Mouse (Mus musculus): ENCODE measurements at regions not wholly inside any gene's neighbourhood (a gene's known extent, or its start where the extent isn't known, plus 50 kb on each side); places are given as distances from the start of the nearest gene placed in this dataset.

DNA sequence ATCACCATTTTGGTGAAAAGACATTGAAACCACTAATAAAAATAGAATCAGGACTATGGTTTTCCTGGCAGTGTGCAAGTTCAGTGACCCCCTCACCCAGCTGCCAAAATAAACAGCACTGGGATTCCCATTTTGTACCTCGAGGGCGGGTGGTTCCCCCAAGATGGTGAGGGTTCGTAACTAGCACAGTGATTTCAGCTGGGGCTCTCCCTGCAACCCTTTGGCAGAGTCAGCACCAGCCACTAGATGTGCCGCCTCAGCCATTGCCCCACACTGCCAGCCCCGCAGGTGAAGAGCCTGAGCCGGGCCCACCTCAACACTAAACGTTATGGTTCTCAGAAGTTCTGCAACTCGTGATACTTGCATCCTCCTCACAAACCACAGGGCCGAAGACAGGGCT is 74.3 kb upstream of the Spdye4c start:
- TF ChIP-seq ZNF384 (IDR thresholded peaks at IDR 0.05; ENCODE audit: low read depth, low read length), result no peak
- TF ChIP-seq ZC3H11A (IDR thresholded peaks at IDR 0.05; ENCODE audit: borderline replicate concordance, low read depth, low read length), result no peak
- TF ChIP-seq CHD2 (IDR thresholded peaks at IDR 0.05; ENCODE audit: low read depth, low read length), result no peak
- no peak for TF ChIP-seq HCFC1 (IDR thresholded peaks at IDR 0.05; ENCODE audit: borderline replicate concordance, insufficient read depth, low read length)
- TF ChIP-seq MAFK (IDR thresholded peaks at IDR 0.05; ENCODE audit: insufficient read depth, low read depth, low read length), result no peak
